Comparison of ENCODE assay signal across 8 mouse cellular contexts in the genomic region with DNA sequence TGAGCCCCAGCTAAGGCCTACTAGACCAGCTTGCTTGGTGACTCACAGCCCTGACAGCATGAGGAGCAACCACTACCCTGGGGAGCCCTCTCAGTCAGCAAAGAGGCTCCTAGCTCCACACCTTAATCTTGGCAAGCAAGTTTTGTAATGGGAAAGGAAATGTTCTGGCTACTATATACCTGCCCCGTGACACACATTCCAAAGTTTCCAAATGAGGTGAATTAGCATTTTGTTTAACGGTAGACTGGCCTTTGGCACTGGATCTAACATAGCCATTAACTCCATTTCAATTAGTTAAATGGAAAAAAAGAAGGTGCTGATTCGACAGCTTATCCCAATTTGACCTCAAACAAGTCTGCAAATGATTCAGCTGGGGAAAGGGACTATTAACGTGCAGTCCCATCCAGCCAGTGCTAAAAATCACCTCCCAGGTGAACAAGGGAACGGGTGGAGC. TPM values are rescaled to one million over a fixed set of nuclear protein-coding genes. Genes with fewer than 3 reads are reported as not detected.
A peak's percentile ranks its signal among the peaks of the same experiment; 100 is the strongest.
DNase-seq lines count a peak whose midpoint lies in the region; ATAC-seq and TF ChIP-seq lines count a peak whose summit lies in the region.

No protein-coding gene starts in this region.

- peaks cover 3% of the 10 kb centered on the region for H3K4me1 ChIP-seq in cortical plate, adult 2 months (ENCODE audit: control insufficient read depth, insufficient read depth, low read length)
- peaks cover 13% of the 10 kb centered on the region for H3K4me1 ChIP-seq in intestine, embryonic 14.5 days (replicated peaks; ENCODE audit: control insufficient read depth, insufficient read depth, low read length)

- H3K27me3 ChIP-seq in intestine, embryonic 14.5 days (replicated peaks; ENCODE audit: control insufficient read depth, insufficient read depth, low read length) = no peaks in the 10 kb centered on the region

- H3K4me3 ChIP-seq in gastrocnemius, adult 2 months = peak overlapping the region; percentile 96
- H3K4me3 ChIP-seq in cortical plate, adult 2 months (ENCODE audit: insufficient read depth, low read length) = peak overlapping the region; percentile 9; the same call in 1 of the 2 replicates
- peak overlapping the region; percentile 93 for H3K4me3 ChIP-seq in intestine, embryonic 14.5 days (ENCODE audit: low read depth, low read length)
- H3K4me3 ChIP-seq in macrophage (ENCODE audit: inconsistent target) = peak overlapping the region; percentile 71; the same call in 1 of the 2 replicates

- H3K27ac ChIP-seq in gastrocnemius, adult 2 months = no peak overlapping the region; the same call in 1 of the 2 replicates
- H3K27ac ChIP-seq in cortical plate, adult 2 months (ENCODE audit: insufficient read depth, low read length) = no peak overlapping the region
- no peak overlapping the region for H3K27ac ChIP-seq in intestine, embryonic 14.5 days (ENCODE audit: low read depth)
- H3K27ac ChIP-seq in macrophage = no peak overlapping the region

- H3K9ac ChIP-seq in intestine, embryonic 14.5 days (ENCODE audit: low read length) = no peak overlapping the region; the same call in 1 of the 2 replicates

- no peak for DNase-seq in gastrocnemius, adult 2 months
- DNase-seq in gastrocnemius, adult 18-20 months (ENCODE audit: low spot score) = no peak
- DNase-seq in intestine, embryonic 14.5 days (ENCODE audit: low spot score) = no peak
- DNase-seq in cerebellum, postnatal 14 days = no peak
- no peak for DNase-seq in embryo, embryonic 10.5 days (ENCODE audit: low spot score)
- DNase-seq in heart, adult 11 months = no peak

- no peak for TF ChIP-seq CTCF in gastrocnemius, adult 2 months (IDR thresholded peaks at IDR 0.05)
- TF ChIP-seq CTCF in cortical plate, adult 2 months (IDR thresholded peaks at IDR 0.05; ENCODE audit: extremely low read depth, insufficient read depth, low read length) = no peak

- no peak for TF ChIP-seq POLR2A in cortical plate, adult 2 months (IDR thresholded peaks at IDR 0.05; ENCODE audit: extremely low read depth, insufficient read depth, low read length)

- ATAC-seq in intestine, embryonic 14.5 days (replicated peaks; ENCODE audit: low FRiP score, low TSS enrichment, low read depth) = no peak

- H3K79me2 ChIP-seq in macrophage (ENCODE audit: inconsistent target) = peaks cover 19% of the 10 kb centered on the region; the same call in 1 of the 2 replicates

- peaks cover 38% of the 10 kb centered on the region for H3K36me3 ChIP-seq in intestine, embryonic 14.5 days (ENCODE audit: control insufficient read depth, insufficient read depth, low read length)
- peaks cover 28% of the 10 kb centered on the region for H3K36me3 ChIP-seq in macrophage (ENCODE audit: inconsistent target)

- no peaks in the 10 kb centered on the region for H3K9me3 ChIP-seq in intestine, embryonic 14.5 days (ENCODE audit: control insufficient read depth, low read length)

- 66% methylated on average over 5 of the region's 5 CpGs for WGBS in intestine, embryonic 14.5 days
- WGBS in macrophage (ENCODE audit: missing documents) = 71% methylated on average over 5 of the region's 5 CpGs

- H3K4me2 ChIP-seq in intestine, embryonic 14.5 days (ENCODE audit: low read length) = peak overlapping the region; percentile 53

- intact Hi-C loops in gastrocnemius, adult 2 months (cut with DNase I) = no loop called here

RNA-seq across cellular contexts. Expression of a gene that starts 1.2 kb away (rescaled TPM):
- 100 to 1,000 TPM; 137 to 158 TPM for total RNA-seq in gastrocnemius, adult 2 months (2021)
- total RNA-seq in gastrocnemius, adult 18-20 months (2021) = 100 to 1,000 TPM; 151 to 175 TPM
- polyA plus RNA-seq in cortical plate, adult 2 months (2012; rRNA removed) = 154 and 158 TPM in 2 replicates
- 89.5 and 92.7 TPM in 2 replicates for polyA plus RNA-seq in intestine, embryonic 14.5 days (2014; fragmentation: Nextera tagmentation; extraction: Ambion mirVana)
- 10 to 100 TPM in 8 of 26 experiments, 1 to 10 TPM in 18; 1.7 to 17.7 (median 8.8) TPM for total RNA-seq in macrophage (2018; cell fraction: chromatin; rRNA removed)
- total RNA-seq in macrophage (2018; cell fraction: cytosol; rRNA removed) = 10 to 100 TPM in 17 of 26 experiments, 1 to 10 TPM in 9; 6.7 to 16.2 (median 10.9) TPM
- total RNA-seq in macrophage (2018; cell fraction: nucleus; rRNA removed) = 10 to 100 TPM in 10 of 26 experiments, 1 to 10 TPM in 16; 2.5 to 15.3 (median 9.8) TPM
- polyA plus RNA-seq in macrophage (2018) = 11.2 to 13.7 TPM (median 13.6 TPM) in 3 replicates

Comparison
In these comparisons a context has a peak if more than half of its experiments do, and no peak if none do; other contexts are left out.
1. H3K4me3 ChIP-seq: peak in every context shown above with its lines; median percentile 96 in gastrocnemius, adult 2 months; 93 in intestine, embryonic 14.5 days; 71 in macrophage; 9 in cortical plate, adult 2 months.